Mouse (Mus musculus) granulocyte monocyte progenitor cell, adult 5-6 weeks (primary cell): ENCODE results near the gene Il34. TPM values are rescaled to one million over a fixed set of nuclear protein-coding genes. Genes with fewer than 3 reads are reported as not detected.

ENCODE experiments used
- ATAC-seq: replicated peaks from 2 replicates; pipeline ENCODE4 v1.8.0; 2016; ENCODE audit warnings: mild to moderate bottlenecking, moderate TSS enrichment, inconsistent platforms; ENCODE audit not compliant: poor library complexity, severe bottlenecking
- total RNA-seq, 2 experiments: library from RNA; stranded (forward) in 1 of 2; stranded (reverse) in 1 of 2; fragments of 200-712, 200-1000 nt in 1 of 2; fragments of >200 nt in 1 of 2; fragmentation: Nextera tagmentation in 1 of 2; gene quantifications; 2 replicates each; pipeline ENCODE4 v1.2.3; 2014 to 2017

The Il34 gene
- total RNA-seq, 2 experiments from 2014 or later = not detected

- ATAC-seq = no peak
These were observed 89.6 kb downstream of the Il34 start for GRCm38 (mm10) chr8:110716075-110716474.

GRCm38 (mm10) chr8:110714827-110715519, 90.8 kb downstream of the Il34 start:
- no peak for ATAC-seq

- ATAC-seq = no peak
These were observed 92.7 kb downstream of the Il34 start for GRCm38 (mm10) chr8:110713073-110713472.

GRCm38 (mm10) chr8:110711271-110711934, 94.3 kb downstream of the Il34 start:
- no peak for ATAC-seq

GRCm38 (mm10) chr8:110710593-110710992, 95.1 kb downstream of the Il34 start:
- no peak for ATAC-seq

GRCm38 (mm10) chr8:110708429-110708828, 97.3 kb downstream of the Il34 start:
- ATAC-seq = no peak

GRCm38 (mm10) chr8:110706288-110706870, 99.3 kb downstream of the Il34 start:
- no peak for ATAC-seq

- ATAC-seq = no peak
These were observed 100.1 kb downstream of the Il34 start for GRCm38 (mm10) chr8:110705391-110706287.

- no peak for ATAC-seq
These were observed 101.6 kb downstream of the Il34 start for GRCm38 (mm10) chr8:110704103-110704502.

- no peak for ATAC-seq
These were observed 102.2 kb downstream of the Il34 start for GRCm38 (mm10) chr8:110703460-110704061.

- no peak for ATAC-seq
These were observed 102.9 kb downstream of the Il34 start for GRCm38 (mm10) chr8:110702636-110703459.

GRCm38 (mm10) chr8:110700561-110700960, 105.2 kb downstream of the Il34 start:
- ATAC-seq = no peak

GRCm38 (mm10) chr8:110699501-110699900, 106.2 kb downstream of the Il34 start:
- no peak for ATAC-seq

GRCm38 (mm10) chr8:110698098-110698497, 107.6 kb downstream of the Il34 start:
- ATAC-seq = no peak

GRCm38 (mm10) chr8:110697571-110697970, 108.2 kb downstream of the Il34 start:
- ATAC-seq = no peak

GRCm38 (mm10) chr8:110696051-110696450, 109.7 kb downstream of the Il34 start:
- no peak for ATAC-seq

- no peak for ATAC-seq
These were observed 110.3 kb downstream of the Il34 start for GRCm38 (mm10) chr8:110695431-110695830.

- no peak for ATAC-seq
These were observed 110.9 kb downstream of the Il34 start for GRCm38 (mm10) chr8:110694826-110695225.

- ATAC-seq = no peak
These were observed 111.5 kb downstream of the Il34 start for GRCm38 (mm10) chr8:110694226-110694625.
